Mouse (Mus musculus): Measurements from ENCODE around the gene Kat6b. TPM values are rescaled to one million over a fixed set of nuclear protein-coding genes. Genes with fewer than 3 reads are reported as not detected.

Gene Kat6b
- polyA plus RNA-seq (2015; fragmentation: Nextera tagmentation; extraction: Ambion mirVana) = 33.0 and 34.1 TPM in 2 replicates

GRCm38 (mm10) chr14:21481231-21481630 lies at the start of gene Kat6b:
Kat6b (plus strand) TSS chr14:21481434.
- WGBS = 94% methylated on average over 7 of the region's 7 CpGs
- no peak for ATAC-seq
- Histone ChIP-seq H3K4me3 (no peak within 1 kb of the TSS), H3K4me2 (no peak within 1 kb of the TSS), H3K9me3 (replicated peaks) (no peaks in the 10 kb centered on the region), H3K4me1 (no peaks in the 10 kb centered on the region), H3K36me3 (ENCODE audit: poor library complexity, severe bottlenecking) (no peaks in the 10 kb centered on the region), H3K27me3 (no peaks in the 10 kb centered on the region), H3K27ac (no peak within 1 kb of the TSS), H3K9ac (no peak within 1 kb of the TSS)

- WGBS = 91% methylated on average over 4 of the region's 4 CpGs
- no peak overlapping the region for H3K27ac ChIP-seq
- H3K4me1 ChIP-seq = peaks cover 4% of the 10 kb centered on the region
- no peak for ATAC-seq
- no peaks in the 10 kb centered on the region for H3K9me3 ChIP-seq (replicated peaks)
- H3K4me3 ChIP-seq = no peak overlapping the region
- H3K9ac ChIP-seq = no peak overlapping the region
- H3K4me2 ChIP-seq = no peak overlapping the region
- no peaks in the 10 kb centered on the region for H3K27me3 ChIP-seq
- H3K36me3 ChIP-seq (ENCODE audit: poor library complexity, severe bottlenecking) = no peaks in the 10 kb centered on the region
Observed at GRCm38 (mm10) chr14:21433415-21433814, 47.8 kb upstream of the Kat6b start.

- no peak overlapping the region for H3K4me2 ChIP-seq
- H3K27me3 ChIP-seq = no peaks in the 10 kb centered on the region
- H3K4me1 ChIP-seq = peaks cover 4% of the 10 kb centered on the region
- H3K9ac ChIP-seq = no peak overlapping the region
- H3K27ac ChIP-seq = no peak overlapping the region
- WGBS = 92% methylated on average over 5 of the region's 5 CpGs
- H3K36me3 ChIP-seq (ENCODE audit: poor library complexity, severe bottlenecking) = no peaks in the 10 kb centered on the region
- no peak for ATAC-seq
- no peak overlapping the region for H3K4me3 ChIP-seq
- H3K9me3 ChIP-seq (replicated peaks) = no peaks in the 10 kb centered on the region
Observed at GRCm38 (mm10) chr14:21433995-21434394, 47.2 kb upstream of the Kat6b start.

GRCm38 (mm10) chr14:21434686-21435085 lies 46.5 kb upstream of the Kat6b start:
- H3K36me3 ChIP-seq (ENCODE audit: poor library complexity, severe bottlenecking) = no peaks in the 10 kb centered on the region
- no peak overlapping the region for H3K27ac ChIP-seq
- no peak overlapping the region for H3K4me2 ChIP-seq
- ATAC-seq = no peak
- H3K27me3 ChIP-seq = no peaks in the 10 kb centered on the region
- H3K9me3 ChIP-seq (replicated peaks) = no peaks in the 10 kb centered on the region
- WGBS = 50% methylated on average over 9 of the region's 9 CpGs
- H3K9ac ChIP-seq = no peak overlapping the region
- H3K4me1 ChIP-seq = peaks cover 10% of the 10 kb centered on the region
- H3K4me3 ChIP-seq = no peak overlapping the region

GRCm38 (mm10) chr14:21439785-21440184 lies 41.4 kb upstream of the Kat6b start:
- Histone ChIP-seq H3K9me3 (replicated peaks) (no peaks in the 10 kb centered on the region; the same call in 1 of the 2 replicates), H3K4me1 (peaks cover 12% of the 10 kb centered on the region; the same call in 1 of the 2 replicates), H3K4me2 (no peak overlapping the region), H3K9ac (no peak overlapping the region), H3K27ac (no peak overlapping the region), H3K27me3 (no peaks in the 10 kb centered on the region), H3K36me3 (ENCODE audit: poor library complexity, severe bottlenecking) (no peaks in the 10 kb centered on the region), H3K4me3 (no peak overlapping the region)
- 30% methylated on average over 4 of the region's 4 CpGs for WGBS
- ATAC-seq = peak; percentile 68

GRCm38 (mm10) chr14:21440526-21440925 lies 40.7 kb upstream of the Kat6b start:
- Histone ChIP-seq H3K4me1 (peaks cover 12% of the 10 kb centered on the region; the same call in 1 of the 2 replicates), H3K27ac (no peak overlapping the region), H3K36me3 (ENCODE audit: poor library complexity, severe bottlenecking) (no peaks in the 10 kb centered on the region), H3K9ac (no peak overlapping the region), H3K4me3 (no peak overlapping the region), H3K4me2 (no peak overlapping the region), H3K9me3 (replicated peaks) (no peaks in the 10 kb centered on the region; the same call in 1 of the 2 replicates), H3K27me3 (no peaks in the 10 kb centered on the region)
- no peak for ATAC-seq
- 93% methylated on average over 2 of the region's 2 CpGs for WGBS

- no peak for ATAC-seq
- Histone ChIP-seq H3K27ac (no peak overlapping the region), H3K36me3 (ENCODE audit: poor library complexity, severe bottlenecking) (no peaks in the 10 kb centered on the region), H3K4me3 (no peak overlapping the region), H3K4me1 (peaks cover 12% of the 10 kb centered on the region; the same call in 1 of the 2 replicates), H3K27me3 (no peaks in the 10 kb centered on the region), H3K9me3 (replicated peaks) (no peaks in the 10 kb centered on the region; the same call in 1 of the 2 replicates), H3K4me2 (no peak overlapping the region), H3K9ac (no peak overlapping the region)
- 81% methylated on average over 10 of the region's 10 CpGs for WGBS
Observed at GRCm38 (mm10) chr14:21441772-21442533, 39.3 kb upstream of the Kat6b start.

- Histone ChIP-seq H3K27ac (no peak overlapping the region), H3K27me3 (no peaks in the 10 kb centered on the region), H3K4me1 (no peaks in the 10 kb centered on the region), H3K9me3 (replicated peaks) (no peaks in the 10 kb centered on the region), H3K36me3 (ENCODE audit: poor library complexity, severe bottlenecking) (no peaks in the 10 kb centered on the region), H3K4me2 (no peak overlapping the region), H3K4me3 (no peak overlapping the region), H3K9ac (no peak overlapping the region)
- ATAC-seq = no peak
- 62% methylated on average over 4 of the region's 4 CpGs for WGBS
Observed at GRCm38 (mm10) chr14:21452581-21452980, 28.7 kb upstream of the Kat6b start.

- Histone ChIP-seq H3K9ac (no peak overlapping the region), H3K9me3 (replicated peaks) (no peaks in the 10 kb centered on the region), H3K27me3 (no peaks in the 10 kb centered on the region), H3K4me3 (no peak overlapping the region), H3K4me2 (no peak overlapping the region), H3K27ac (no peak overlapping the region), H3K4me1 (peaks cover 4% of the 10 kb centered on the region; the same call in 1 of the 2 replicates), H3K36me3 (ENCODE audit: poor library complexity, severe bottlenecking) (no peaks in the 10 kb centered on the region)
- ATAC-seq = no peak
- 91% methylated on average over 2 of the region's 2 CpGs for WGBS
Observed at GRCm38 (mm10) chr14:21453896-21454295, 27.3 kb upstream of the Kat6b start.

GRCm38 (mm10) chr14:21455654-21456350 lies 25.4 kb upstream of the Kat6b start:
- peaks cover 4% of the 10 kb centered on the region; the same call in 1 of the 2 replicates for H3K4me1 ChIP-seq
- no peaks in the 10 kb centered on the region for H3K9me3 ChIP-seq (replicated peaks)
- WGBS = 95% methylated on average over 7 of the region's 7 CpGs
- no peak overlapping the region for H3K9ac ChIP-seq
- H3K27me3 ChIP-seq = no peaks in the 10 kb centered on the region
- no peak overlapping the region for H3K27ac ChIP-seq
- H3K36me3 ChIP-seq (ENCODE audit: poor library complexity, severe bottlenecking) = no peaks in the 10 kb centered on the region
- ATAC-seq = no peak
- H3K4me2 ChIP-seq = no peak overlapping the region
- no peak overlapping the region for H3K4me3 ChIP-seq

GRCm38 (mm10) chr14:21456526-21456925 lies 24.7 kb upstream of the Kat6b start:
- H3K36me3 ChIP-seq (ENCODE audit: poor library complexity, severe bottlenecking) = no peaks in the 10 kb centered on the region
- no peak overlapping the region for H3K9ac ChIP-seq
- peaks cover 4% of the 10 kb centered on the region; the same call in 1 of the 2 replicates for H3K4me1 ChIP-seq
- no peak overlapping the region for H3K4me3 ChIP-seq
- H3K4me2 ChIP-seq = no peak overlapping the region
- H3K27me3 ChIP-seq = no peaks in the 10 kb centered on the region
- ATAC-seq = no peak
- no peak overlapping the region for H3K27ac ChIP-seq
- no peaks in the 10 kb centered on the region for H3K9me3 ChIP-seq (replicated peaks)

GRCm38 (mm10) chr14:21457876-21458275 lies 23.4 kb upstream of the Kat6b start:
- Histone ChIP-seq H3K9ac (no peak overlapping the region), H3K4me1 (peaks cover 4% of the 10 kb centered on the region; the same call in 1 of the 2 replicates), H3K9me3 (replicated peaks) (no peaks in the 10 kb centered on the region), H3K36me3 (ENCODE audit: poor library complexity, severe bottlenecking) (no peaks in the 10 kb centered on the region), H3K4me3 (no peak overlapping the region), H3K27ac (no peak overlapping the region), H3K4me2 (no peak overlapping the region), H3K27me3 (no peaks in the 10 kb centered on the region)
- no peak for ATAC-seq
- 66% methylated on average over 5 of the region's 5 CpGs for WGBS

All from forebrain, embryonic 13.5 days (tissue).